Comparison of ENCODE assay signal across 14 mouse cellular contexts in the genomic region with DNA sequence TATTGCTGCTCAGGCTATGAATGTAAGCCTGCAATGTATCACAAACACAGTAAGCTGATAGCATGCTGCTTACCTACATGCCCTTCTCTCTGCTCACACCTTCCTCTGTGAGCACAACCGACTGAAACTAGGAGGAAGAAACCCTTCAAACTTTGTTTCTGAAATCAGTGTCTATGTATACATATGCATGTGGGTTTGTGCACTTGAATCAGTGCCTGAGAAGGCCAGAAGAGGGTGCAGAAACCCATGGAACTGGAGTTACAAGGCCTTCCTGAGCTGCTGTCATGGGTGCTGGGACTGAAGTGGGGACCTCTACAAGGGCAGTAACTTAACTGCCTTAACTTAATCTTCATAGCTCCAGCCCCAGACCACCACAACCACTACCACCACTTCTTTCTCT. TPM values are rescaled to one million over a fixed set of nuclear protein-coding genes. Genes with fewer than 3 reads are reported as not detected.
DNase-seq lines count a peak whose midpoint lies in the region; TF ChIP-seq lines count a peak whose summit lies in the region.
"Had no signal": no experiment of that assay in that cellular context is flagged by ENCODE, and none has a peak within 500 bp of the region (broad histone marks: within the 10 kb centered on the region; RNA-seq: fewer than 3 reads in every experiment).

No protein-coding gene starts in this region.

- peaks cover 22% of the 10 kb centered on the region for H3K36me3 ChIP-seq in heart, adult 2 months (ENCODE audit: control insufficient read depth, insufficient read depth, low read length)
- H3K36me3 ChIP-seq: hindbrain, embryonic 15.5 days had no signal

- 0 out of 2 replicates have a peak, but pooled peaks have one; percentile 14 for TF ChIP-seq CTCF in heart, adult 2 months (IDR thresholded peaks at IDR 0.05)
- peak; percentile 3 for TF ChIP-seq CTCF in left cerebral cortex, adult 2 months (IDR thresholded peaks at IDR 0.05)

- 53% methylated on average over 1 of the region's 1 CpGs for WGBS in heart, adult 2 months

- H3K4me3 ChIP-seq in heart, adult 2 months: no peak overlapping the region
- no peak overlapping the region for H3K4me3 ChIP-seq in left cerebral cortex, adult 2 months
- H3K4me3 ChIP-seq: hindbrain, embryonic 15.5 days; limb, embryonic 12.5 days had no signal

- intact Hi-C loops in heart, adult 2 months (cut with DNase I): no loop called here
- intact Hi-C loops in left cerebral cortex, adult 2 months (cut with DNase I): no loop called here
- intact Hi-C loops in left cerebral cortex, postnatal 25 days (cut with DNase I): no loop called here

- H3K27ac ChIP-seq in heart, adult 2 months: no peak overlapping the region
- no peak overlapping the region for H3K27ac ChIP-seq in left cerebral cortex, adult 2 months
- H3K27ac ChIP-seq: hindbrain, embryonic 15.5 days; limb, embryonic 12.5 days; macrophage had no signal

- TF ChIP-seq EP300 in heart, adult 2 months (IDR thresholded peaks at IDR 0.05; ENCODE audit: insufficient read depth, low read depth, low read length): no peak

- H3K4me1 ChIP-seq in heart, adult 2 months (ENCODE audit: control insufficient read depth, insufficient read depth, low read length): peaks cover 12% of the 10 kb centered on the region

- DNase-seq in heart, adult 2 months: no peak
- no peak for DNase-seq in heart, postnatal 4 days
- no peak for DNase-seq in left cerebral cortex, adult 2 months (ENCODE audit: extremely low spot score in 1 of 2, low spot score in 2 of 2)
- no peak for DNase-seq in left cerebral cortex, postnatal 25 days (ENCODE audit: low spot score in 2 of 2)
- DNase-seq in thymus, postnatal 4 days: peak; percentile 34
- DNase-seq in thymus, postnatal 25 days: no peak
- DNase-seq in cerebellum, adult 9-11 months: no peak
- DNase-seq: cerebellum, adult 9-10 months; heart, postnatal 14 days; kidney, adult 18-20 months; right cerebral cortex, adult 18-20 months had no signal

- H3K27me3 ChIP-seq in heart, adult 2 months (ENCODE audit: control insufficient read depth, insufficient read depth, low read length): no peaks in the 10 kb centered on the region
- H3K27me3 ChIP-seq: hindbrain, embryonic 15.5 days; limb, embryonic 12.5 days had no signal

- H3K79me2 ChIP-seq in heart, adult 2 months (replicated peaks; ENCODE audit: control insufficient read depth, insufficient read depth, low read length): peaks cover 4% of the 10 kb centered on the region; the same call in 1 of the 2 replicates

- no peak overlapping the region for H3K9ac ChIP-seq in heart, adult 2 months (ENCODE audit: low read depth, low read length)
- H3K9ac ChIP-seq: hindbrain, embryonic 15.5 days; limb, embryonic 12.5 days had no signal

- TF ChIP-seq POLR2A in heart, adult 2 months (IDR thresholded peaks at IDR 0.05; ENCODE audit: insufficient read depth, low read depth, low read length): no peak

RNA-seq across cellular contexts. Expression of gene Ranbp9, which starts 23.9 kb away (rescaled TPM):
- total RNA-seq in heart, adult 2 months (2021): 10 to 100 TPM; 42.2 to 44.2 TPM
- polyA plus RNA-seq in heart, adult 2 months (2012; rRNA removed): 16.1 and 22.3 TPM in 2 replicates
- total RNA-seq in heart, postnatal 4 days (2021): 10 to 100 TPM; 47.0 to 50.2 TPM
- 100 to 1,000 TPM; 102 to 105 TPM for total RNA-seq in left cerebral cortex, adult 2 months (2021)
- total RNA-seq in left cerebral cortex, postnatal 25 days (2021): 10 to 100 TPM; 98.7 to 100.0 TPM

RNA-seq across cellular contexts. Expression of gene Nol7, which starts 59.0 kb away (rescaled TPM):
- total RNA-seq in heart, adult 2 months (2021): 100 to 1,000 TPM; 102 to 120 TPM
- 23.0 and 27.1 TPM in 2 replicates for polyA plus RNA-seq in heart, adult 2 months (2012; rRNA removed)
- total RNA-seq in heart, postnatal 4 days (2021): 100 to 1,000 TPM; 123 to 126 TPM
- total RNA-seq in left cerebral cortex, adult 2 months (2021): 10 to 100 TPM; 61.1 to 72.1 TPM
- total RNA-seq in left cerebral cortex, postnatal 25 days (2021): 10 to 100 TPM; 67.6 to 71.4 TPM
